Mouse (Mus musculus) cortical plate, adult 2 months (tissue): ENCODE measurements around the gene Hoxb5. TPM values are rescaled to one million over a fixed set of nuclear protein-coding genes. Genes with fewer than 3 reads are reported as not detected.

ENCODE experiments used
- H3K27ac ChIP-seq: fragments of 200-500 bp; 2 replicates; pipeline ENCODE4 v1.5.1; 2012; ENCODE audit warnings: low read length, control low read depth, inconsistent platforms; ENCODE audit not compliant: insufficient read depth
- H3K4me1 ChIP-seq: fragments of 200-500 bp; 2 replicates; pipeline ENCODE4 v1.6.1; 2011; ENCODE audit warnings: low read length; ENCODE audit not compliant: control insufficient read depth, insufficient read depth
- H3K4me3 ChIP-seq: fragments of 200-500 bp; 2 replicates; pipeline ENCODE4 v1.5.1; 2011; ENCODE audit warnings: mild to moderate bottlenecking, low read length, control low read depth; ENCODE audit not compliant: insufficient read depth
- CTCF ChIP-seq: fragments of 200-500 bp; IDR thresholded peaks from 2 replicates; pipeline ENCODE4 v1.5.1; 2011; ENCODE audit warnings: mild to moderate bottlenecking, control low read depth, low read length; ENCODE audit not compliant: insufficient read depth; ENCODE audit errors: extremely low read depth
- POLR2A ChIP-seq: fragments of 200-500 bp; IDR thresholded peaks from 2 replicates; pipeline ENCODE4 v1.6.1; 2011; ENCODE audit warnings: mild to moderate bottlenecking, low read length, control low read depth; ENCODE audit not compliant: insufficient read depth; ENCODE audit errors: extremely low read depth
- polyA plus RNA-seq: library from polyadenylated mRNA; depleted of rRNA; stranded (reverse); fragments of >200 nt; gene quantifications from 2 replicates; pipeline ENCODE4 v1.2.3, GENCODE M21; 2012

Hoxb5 gene
- polyA plus RNA-seq, 1 experiment, result not detected

- no peak for TF ChIP-seq CTCF
- TF ChIP-seq POLR2A, result no peak
- Histone ChIP-seq H3K27ac (no peak overlapping the region), H3K4me3 (no peak overlapping the region), H3K4me1 (no peaks in the 10 kb centered on the region)
These were observed 2.6 kb upstream of the Hoxb5 start for GRCm38 (mm10) chr11:96300354-96301063.

- Histone ChIP-seq H3K27ac (no peak overlapping the region), H3K4me3 (no peak overlapping the region), H3K4me1 (no peaks in the 10 kb centered on the region)
- TF ChIP-seq CTCF (no peak), POLR2A (no peak)
These were observed 2.1 kb upstream of the Hoxb5 start for GRCm38 (mm10) chr11:96301064-96301431.

- H3K27ac ChIP-seq, result no peak overlapping the region
- no peak for TF ChIP-seq CTCF
- TF ChIP-seq POLR2A, result no peak
- no peak overlapping the region for H3K4me3 ChIP-seq
- no peaks in the 10 kb centered on the region for H3K4me1 ChIP-seq
These were observed 1.3 kb upstream of the Hoxb5 start for GRCm38 (mm10) chr11:96301837-96302236.

- Histone ChIP-seq H3K4me3 (no peak overlapping the region), H3K4me1 (no peaks in the 10 kb centered on the region), H3K27ac (no peak overlapping the region)
- TF ChIP-seq CTCF, result no peak
- no peak for TF ChIP-seq POLR2A
These were observed 570 bp upstream of the Hoxb5 start for GRCm38 (mm10) chr11:96302381-96303150.

- Histone ChIP-seq H3K4me3 (no peak overlapping the region), H3K27ac (no peak overlapping the region), H3K4me1 (no peaks in the 10 kb centered on the region)
- TF ChIP-seq POLR2A (no peak), CTCF (no peak)
These were observed 1.5 kb downstream of the Hoxb5 start for GRCm38 (mm10) chr11:96304381-96305195.

GRCm38 (mm10) chr11:96305505-96306182 lies 2.5 kb downstream of the Hoxb5 start:
- Histone ChIP-seq H3K27ac (no peak overlapping the region), H3K4me3 (no peak overlapping the region)
- no peak for TF ChIP-seq CTCF
- no peak for TF ChIP-seq POLR2A

GRCm38 (mm10) chr11:96306183-96306907 lies 3.2 kb downstream of the Hoxb5 start:
- no peak for TF ChIP-seq POLR2A
- no peak for TF ChIP-seq CTCF
- no peak overlapping the region for H3K4me3 ChIP-seq
- H3K27ac ChIP-seq, result no peak overlapping the region
- H3K4me1 ChIP-seq, result no peaks in the 10 kb centered on the region

More at GRCm38 (mm10) chr11:96305505-96306182, 2.5 kb downstream of the Hoxb5 start:
- H3K4me1 ChIP-seq, result no peaks in the 10 kb centered on the region

- H3K4me1 ChIP-seq, result no peaks in the 10 kb centered on the region
- H3K27ac ChIP-seq, result no peak overlapping the region
- no peak overlapping the region for H3K4me3 ChIP-seq
- TF ChIP-seq POLR2A, result no peak
- no peak for TF ChIP-seq CTCF
These were observed 3.8 kb downstream of the Hoxb5 start for GRCm38 (mm10) chr11:96306908-96307269.
